Mouse (Mus musculus) midbrain, embryonic 16.5 days (tissue): ENCODE results near the gene Bcl11b. TPM values are rescaled to one million over a fixed set of nuclear protein-coding genes. Genes with fewer than 3 reads are reported as not detected.

ENCODE experiments used
- ATAC-seq: fragments of 200-750 bp; cut with Nextera tagmentation; 2 replicates; pipeline ENCODE4 v1.8.0; 2017; ENCODE audit warnings: moderate TSS enrichment
- H3K27ac ChIP-seq: fragments of 300-500 bp; sonication (generic); 2 replicates; pipeline ENCODE4 v1.5.1; 2014; ENCODE audit warnings: mild to moderate bottlenecking, low read length, mixed read lengths
- H3K27me3 ChIP-seq: fragments of 300-500 bp; sonication (generic); 2 replicates; pipeline ENCODE4 v1.6.1; 2014; ENCODE audit warnings: low read depth, low read length, mixed read lengths; ENCODE audit not compliant: control insufficient read depth, insufficient read depth
- H3K36me3 ChIP-seq: fragments of 300-500 bp; sonication (generic); 2 replicates; pipeline ENCODE4 v1.6.1; 2014; ENCODE audit warnings: mild to moderate bottlenecking, low read length, moderate library complexity, mixed read lengths; ENCODE audit not compliant: control insufficient read depth, insufficient read depth
- H3K4me1 ChIP-seq: fragments of 300-500 bp; sonication (generic); 2 replicates; pipeline ENCODE4 v1.6.1; 2014; ENCODE audit warnings: mild to moderate bottlenecking, low read length, mixed read lengths; ENCODE audit not compliant: control insufficient read depth, insufficient read depth
- H3K4me2 ChIP-seq: fragments of 300-500 bp; sonication (generic); 2 replicates; pipeline ENCODE4 v1.6.1; 2014; ENCODE audit warnings: mild to moderate bottlenecking, low read length, mixed read lengths
- H3K4me3 ChIP-seq: fragments of 300-500 bp; sonication (generic); 2 replicates; pipeline ENCODE4 v1.5.1; 2014; ENCODE audit warnings: low read depth, mild to moderate bottlenecking, low read length, moderate library complexity, mixed read lengths
- H3K9ac ChIP-seq: fragments of 300-500 bp; sonication (generic); 2 replicates; pipeline ENCODE4 v1.6.1; 2014; ENCODE audit warnings: low read depth, low read length, mixed read lengths
- H3K9me3 ChIP-seq: fragments of 300-500 bp; sonication (generic); replicated peaks from 2 replicates; pipeline ENCODE4 v1.6.1; 2014; ENCODE audit warnings: mild to moderate bottlenecking, low read length, mixed read lengths; ENCODE audit not compliant: control insufficient read depth, poor library complexity, severe bottlenecking
- WGBS: fragments of 180-500 bp; shearing (Covaris S2); extraction: QIAGEN DNeasy Blood & Tissue Kit; methylation state at CpG from one replicate; pipeline ENCODE4 v1.1.7; 2014; 5-methylcytosine and 5-hydroxymethylcytosine counted together
- polyA plus RNA-seq: library from polyadenylated mRNA; unstranded; fragments of >200 nt; fragmentation: Nextera tagmentation; extraction: Ambion mirVana; gene quantifications from 2 replicates; pipeline ENCODE4 v1.2.1, GENCODE M21; 2015

Bcl11b gene
- 22.6 and 23.9 TPM in 2 replicates for polyA plus RNA-seq

- H3K27me3 ChIP-seq, result peaks cover 9% of the 10 kb centered on the region
- no peaks in the 10 kb centered on the region for H3K36me3 ChIP-seq
- peak within 1 kb of the TSS; percentile 94 for H3K9ac ChIP-seq
- no peaks in the 10 kb centered on the region for H3K9me3 ChIP-seq
- peak within 1 kb of the TSS; percentile 93 for H3K4me2 ChIP-seq
- H3K27ac ChIP-seq, result peak within 1 kb of the TSS; percentile 97
- peaks cover 22% of the 10 kb centered on the region for H3K4me1 ChIP-seq
- no peak for ATAC-seq
- WGBS, result 0% methylated on average over 19 of the region's 19 CpGs
- peak within 1 kb of the TSS; percentile 94 for H3K4me3 ChIP-seq
These were observed at the start of gene Bcl11b for GRCm38 (mm10) chr12:108003483-108003882. TSS of gene Bcl11b (minus strand) at chr12:108003602.

DNA sequence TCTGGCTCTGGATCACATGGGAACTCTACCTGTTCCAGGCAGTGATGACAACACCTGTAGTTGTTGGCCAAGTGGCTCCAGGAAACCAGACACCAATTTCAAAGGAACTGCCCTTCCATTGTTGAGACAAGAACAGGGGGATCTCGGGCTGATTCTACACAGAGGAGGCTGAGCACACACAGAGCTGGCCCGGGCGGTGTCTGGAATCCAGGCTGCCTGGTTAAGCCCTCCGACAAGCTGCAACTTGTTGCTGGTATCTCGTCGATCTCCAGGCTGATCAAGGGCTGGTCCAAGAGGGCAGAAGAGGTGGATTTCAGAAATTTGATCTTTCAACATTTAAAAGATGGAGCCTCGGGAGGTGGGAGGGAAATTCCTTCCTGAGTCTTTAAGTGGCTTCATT is 47.6 kb upstream of the Bcl11b start:
- no peaks in the 10 kb centered on the region for H3K9me3 ChIP-seq
- WGBS, result 75% methylated on average over 7 of the region's 7 CpGs
- H3K27me3 ChIP-seq, result no peaks in the 10 kb centered on the region
- no peaks in the 10 kb centered on the region for H3K4me1 ChIP-seq
- no peak overlapping the region for H3K4me2 ChIP-seq
- no peaks in the 10 kb centered on the region for H3K36me3 ChIP-seq
- H3K27ac ChIP-seq, result no peak overlapping the region
- ATAC-seq, result no peak
- no peak overlapping the region for H3K9ac ChIP-seq
- H3K4me3 ChIP-seq, result no peak overlapping the region

GRCm38 (mm10) chr12:108049625-108050024 is 46.2 kb upstream of the Bcl11b start:
- 81% methylated on average over 13 of the region's 13 CpGs for WGBS
- Histone ChIP-seq H3K27me3 (no peaks in the 10 kb centered on the region), H3K9ac (no peak overlapping the region), H3K9me3 (no peaks in the 10 kb centered on the region), H3K4me2 (no peak overlapping the region), H3K4me1 (no peaks in the 10 kb centered on the region), H3K36me3 (no peaks in the 10 kb centered on the region), H3K27ac (no peak overlapping the region), H3K4me3 (no peak overlapping the region)
- no peak for ATAC-seq

DNA sequence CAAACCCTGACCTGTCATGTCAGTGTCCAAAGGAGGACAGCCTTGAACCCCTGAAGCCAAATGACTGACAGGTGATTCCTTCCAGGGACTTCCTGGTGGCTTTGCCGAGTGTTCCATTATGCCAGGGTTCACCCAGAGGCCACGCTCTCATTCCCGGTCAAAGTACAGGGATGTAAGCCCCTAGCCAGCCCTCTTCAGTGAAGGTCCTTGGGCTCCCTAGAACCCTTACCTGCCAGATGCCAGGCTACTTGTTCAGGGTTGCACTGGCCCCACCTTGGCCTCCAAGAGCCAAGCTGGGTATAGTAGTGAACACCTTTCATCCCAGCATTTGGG is 38.8 kb upstream of the Bcl11b start:
- H3K36me3 ChIP-seq, result no peaks in the 10 kb centered on the region
- H3K4me1 ChIP-seq, result no peaks in the 10 kb centered on the region
- no peaks in the 10 kb centered on the region for H3K9me3 ChIP-seq
- WGBS, result 76% methylated on average over 3 of the region's 3 CpGs
- H3K9ac ChIP-seq, result no peak overlapping the region
- ATAC-seq, result no peak
- no peak overlapping the region for H3K4me2 ChIP-seq
- no peak overlapping the region for H3K4me3 ChIP-seq
- no peaks in the 10 kb centered on the region for H3K27me3 ChIP-seq
- no peak overlapping the region for H3K27ac ChIP-seq

DNA sequence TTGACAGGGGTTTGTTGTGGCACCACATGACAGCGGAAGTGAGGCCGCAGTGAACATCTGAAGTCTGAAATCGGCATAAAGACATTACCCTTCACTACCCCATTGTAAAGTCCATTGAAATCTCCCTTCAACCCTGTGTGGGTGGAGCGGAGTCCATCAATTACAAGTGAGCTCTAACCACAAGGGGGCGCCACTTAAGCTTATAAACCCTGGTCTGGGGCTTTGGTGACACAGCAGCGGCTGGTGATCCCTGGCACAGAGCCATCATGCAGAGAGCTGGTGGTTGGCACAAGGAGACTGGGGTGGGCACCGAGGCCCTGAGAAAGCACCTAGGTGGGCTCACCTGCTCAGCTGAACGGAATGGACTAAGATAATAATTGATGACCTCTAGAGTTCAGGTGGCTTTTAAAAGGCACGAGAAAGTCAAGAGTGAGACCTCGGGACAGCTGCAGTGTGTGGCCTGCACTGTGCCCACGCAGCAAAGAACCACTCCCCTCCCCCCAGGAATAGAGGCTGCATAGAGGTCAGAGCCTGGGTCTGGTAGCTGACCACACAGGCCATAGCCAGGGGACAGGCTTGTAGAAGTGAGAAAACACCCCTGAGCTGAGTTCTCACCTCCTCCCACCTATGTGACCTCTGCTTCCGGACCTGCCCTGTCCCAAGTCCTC is 38.3 kb upstream of the Bcl11b start:
- WGBS, result 41% methylated on average over 12 of the region's 12 CpGs

DNA sequence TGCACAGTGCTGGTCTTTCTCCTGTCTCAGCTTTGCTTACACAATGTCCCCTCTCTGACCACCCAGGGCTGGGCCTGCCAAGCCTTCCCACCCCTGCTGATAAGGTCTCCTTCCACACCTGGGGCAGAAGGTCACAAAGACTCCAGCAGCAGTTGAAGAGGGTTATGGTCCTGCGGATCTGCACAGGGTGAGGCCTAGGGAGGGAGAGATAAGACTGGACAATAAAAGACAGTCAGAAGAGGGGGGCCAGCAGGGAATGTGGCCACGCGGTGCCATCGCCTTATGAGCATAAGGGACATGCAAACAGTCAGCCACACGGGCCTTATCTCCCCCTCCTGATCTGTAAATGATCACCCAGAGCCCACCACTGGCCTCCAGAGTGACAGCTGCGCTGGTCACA is 34.0 kb upstream of the Bcl11b start:
- WGBS, result 66% methylated on average over 6 of the region's 6 CpGs
- H3K4me3 ChIP-seq, result no peak overlapping the region
- H3K36me3 ChIP-seq, result no peaks in the 10 kb centered on the region
- H3K27me3 ChIP-seq, result no peaks in the 10 kb centered on the region
- H3K4me1 ChIP-seq, result no peaks in the 10 kb centered on the region
- no peak overlapping the region for H3K4me2 ChIP-seq
- H3K9ac ChIP-seq, result no peak overlapping the region
- no peak overlapping the region for H3K27ac ChIP-seq
- no peaks in the 10 kb centered on the region for H3K9me3 ChIP-seq
- ATAC-seq, result no peak

More for the DNA sequence above, 38.3 kb upstream of the Bcl11b start:
- Histone ChIP-seq H3K9me3 (no peaks in the 10 kb centered on the region), H3K4me2 (no peak overlapping the region), H3K4me3 (no peak overlapping the region), H3K27me3 (no peaks in the 10 kb centered on the region), H3K4me1 (no peaks in the 10 kb centered on the region), H3K36me3 (no peaks in the 10 kb centered on the region), H3K9ac (no peak overlapping the region), H3K27ac (no peak overlapping the region)
- ATAC-seq, result no peak

DNA sequence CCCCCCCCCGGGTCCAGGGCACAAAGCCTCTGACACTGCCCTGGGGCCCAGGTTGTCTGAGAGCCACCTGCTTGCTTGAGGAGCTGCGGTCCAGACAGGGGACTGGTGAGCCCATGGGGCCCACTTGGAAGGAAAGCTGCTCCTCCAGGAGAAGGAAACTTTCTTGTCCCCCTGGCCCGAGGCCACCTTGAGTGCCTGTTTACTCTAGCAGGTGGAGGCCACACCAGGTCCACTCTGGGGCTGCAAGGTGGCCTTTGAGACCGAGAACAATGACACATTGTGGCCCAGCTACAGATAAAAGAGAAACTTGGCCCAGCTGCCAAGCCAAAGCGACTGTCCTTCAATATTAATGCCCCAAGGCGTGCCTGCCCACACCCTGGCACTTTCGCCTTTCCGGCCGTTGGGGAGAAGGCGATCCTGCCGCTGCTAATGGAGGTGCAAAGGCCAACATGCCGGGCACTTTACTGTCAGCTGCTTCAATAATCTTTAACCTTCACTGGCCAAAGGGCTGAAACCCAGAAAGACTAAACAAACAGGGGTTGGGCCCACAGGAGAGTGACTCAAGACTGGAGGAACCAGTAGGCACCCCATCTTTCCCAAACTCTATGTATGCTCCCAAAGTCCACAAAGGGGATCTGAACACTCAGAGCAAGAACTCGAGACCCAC is 32.1 kb upstream of the Bcl11b start:
- no peak overlapping the region for H3K4me2 ChIP-seq
- ATAC-seq, result no peak
- WGBS, result 84% methylated on average over 13 of the region's 13 CpGs
- H3K27ac ChIP-seq, result no peak overlapping the region
- H3K9me3 ChIP-seq, result no peaks in the 10 kb centered on the region
- no peak overlapping the region for H3K4me3 ChIP-seq
- no peak overlapping the region for H3K9ac ChIP-seq
- no peaks in the 10 kb centered on the region for H3K27me3 ChIP-seq
- H3K36me3 ChIP-seq, result no peaks in the 10 kb centered on the region
- H3K4me1 ChIP-seq, result no peaks in the 10 kb centered on the region

GRCm38 (mm10) chr12:108022835-108023615 is 19.6 kb upstream of the Bcl11b start:
- no peaks in the 10 kb centered on the region for H3K4me1 ChIP-seq
- no peaks in the 10 kb centered on the region for H3K9me3 ChIP-seq
- H3K27ac ChIP-seq, result no peak overlapping the region
- no peak overlapping the region for H3K9ac ChIP-seq
- ATAC-seq, result no peak
- H3K36me3 ChIP-seq, result no peaks in the 10 kb centered on the region
- no peak overlapping the region for H3K4me3 ChIP-seq
- 77% methylated on average over 15 of the region's 15 CpGs for WGBS
- no peak overlapping the region for H3K4me2 ChIP-seq
- H3K27me3 ChIP-seq, result no peaks in the 10 kb centered on the region

DNA sequence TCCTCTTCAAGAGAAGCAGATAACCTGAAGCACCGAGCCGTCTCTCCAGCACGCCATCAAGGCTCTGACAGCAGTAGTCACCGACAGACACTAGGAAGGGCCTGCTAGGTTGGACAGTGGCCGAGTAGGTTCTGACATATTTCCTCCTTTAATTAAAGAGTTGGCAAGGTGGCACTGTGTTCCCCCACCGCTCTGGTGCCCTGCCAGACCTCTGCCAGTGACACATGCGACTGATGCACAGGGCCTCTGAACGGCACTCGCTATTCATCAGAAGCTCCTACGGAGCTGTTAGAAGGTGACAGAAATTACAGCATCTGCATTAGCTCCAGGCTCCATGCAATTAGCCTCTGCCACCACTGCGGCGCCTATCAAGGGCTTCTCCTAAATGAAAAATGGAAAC is 8.6 kb upstream of the Bcl11b start:
- WGBS, result 73% methylated on average over 12 of the region's 12 CpGs
- no peaks in the 10 kb centered on the region for H3K36me3 ChIP-seq
- H3K4me3 ChIP-seq, result no peak overlapping the region
- no peak for ATAC-seq
- H3K27ac ChIP-seq, result no peak overlapping the region
- no peak overlapping the region for H3K9ac ChIP-seq
- no peaks in the 10 kb centered on the region for H3K4me1 ChIP-seq
- H3K27me3 ChIP-seq, result no peaks in the 10 kb centered on the region
- H3K9me3 ChIP-seq, result no peaks in the 10 kb centered on the region
- H3K4me2 ChIP-seq, result no peak overlapping the region
